Mouse (Mus musculus) liver, embryonic 11.5 days (tissue): Measurements from ENCODE around the gene Epn2. TPM values are rescaled to one million over a fixed set of nuclear protein-coding genes. Genes with fewer than 3 reads are reported as not detected.
A peak's percentile ranks its signal among the peaks of the same experiment; 100 is the strongest.

Experiments
- ATAC-seq: fragments of 200-750 bp; cut with Nextera tagmentation; replicated peaks from 2 replicates; pipeline ENCODE4 v1.8.0; 2017; ENCODE audit warnings: moderate number of reproducible peaks, mild to moderate bottlenecking, moderate TSS enrichment, moderate library complexity; ENCODE audit not compliant: low FRiP score
- DNase-seq: peaks from one replicate; pipeline ENCODE4 v3.0.0-alpha.2; 2017; ENCODE audit warnings: low spot score
- H3K27ac ChIP-seq: fragments of 300-500 bp; sonication (generic); 2 replicates; pipeline ENCODE4 v1.5.1; 2014; ENCODE audit warnings: mild to moderate bottlenecking, low read depth, low read length, control low read depth
- H3K27me3 ChIP-seq: fragments of 300-500 bp; sonication (generic); replicated peaks from 2 replicates; pipeline ENCODE4 v1.6.1; 2014; ENCODE audit warnings: low read length, mixed read lengths; ENCODE audit not compliant: control insufficient read depth, insufficient read depth
- H3K36me3 ChIP-seq: fragments of 300-500 bp; sonication (generic); 2 replicates; pipeline ENCODE4 v1.6.1; 2014; ENCODE audit warnings: mild to moderate bottlenecking, low read length, moderate library complexity, mixed read lengths; ENCODE audit not compliant: control insufficient read depth, insufficient read depth
- H3K4me1 ChIP-seq: fragments of 300-500 bp; sonication (generic); replicated peaks from 2 replicates; pipeline ENCODE4 v1.6.1; 2014; ENCODE audit warnings: low read length, mixed read lengths; ENCODE audit not compliant: control insufficient read depth, insufficient read depth
- H3K4me2 ChIP-seq: fragments of 300-500 bp; sonication (generic); 2 replicates; pipeline ENCODE4 v1.6.1; 2014; ENCODE audit warnings: mild to moderate bottlenecking, control low read depth, moderate library complexity
- H3K4me3 ChIP-seq: fragments of 300-500 bp; sonication (generic); 2 replicates; pipeline ENCODE4 v1.5.1; 2014; ENCODE audit warnings: low read depth, low read length, control low read depth
- H3K9ac ChIP-seq: fragments of 300-500 bp; sonication (generic); 2 replicates; pipeline ENCODE4 v1.6.1; 2014; ENCODE audit warnings: low read depth, low read length, control low read depth
- H3K9me3 ChIP-seq: fragments of 300-500 bp; sonication (generic); 2 replicates; pipeline ENCODE4 v1.6.1; 2016; ENCODE audit warnings: low read length, inconsistent platforms, mixed read lengths; ENCODE audit not compliant: control insufficient read depth
- WGBS: fragments of 180-500 bp; shearing (Covaris S2); extraction: QIAGEN DNeasy Blood & Tissue Kit; methylation state at CpG from one replicate; pipeline ENCODE4 v1.1.7; 2014; 5-methylcytosine and 5-hydroxymethylcytosine counted together
- polyA plus RNA-seq: library from polyadenylated mRNA; unstranded; fragments of >200 nt; fragmentation: Nextera tagmentation; extraction: Ambion mirVana; gene quantifications from 2 replicates; pipeline ENCODE4 v1.2.1, GENCODE M21; 2014

Gene Epn2
- polyA plus RNA-seq, 1 experiment from 2014 or later = 9.2 TPM

DNA sequence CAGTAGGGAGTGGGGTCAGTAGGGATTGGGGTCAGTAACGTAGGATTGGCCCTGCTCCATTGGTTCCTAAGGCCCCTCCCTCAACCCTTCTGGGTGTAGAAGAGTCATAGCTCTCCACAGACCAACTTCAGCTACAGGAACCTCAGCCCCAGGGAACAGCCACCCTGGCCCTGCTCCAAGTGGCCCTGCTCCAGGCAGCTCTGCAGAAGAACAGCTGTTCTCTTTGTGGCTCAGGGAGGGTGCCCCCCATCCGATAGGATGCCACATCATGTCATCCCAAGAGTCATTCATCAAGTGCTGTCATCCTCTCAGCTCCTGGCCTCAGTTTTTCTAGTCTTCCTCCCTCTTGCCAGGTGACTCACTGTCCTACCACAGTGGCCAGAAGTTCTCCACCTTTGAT, 92.1 kb downstream of the Epn2 start:
- Histone ChIP-seq H3K4me1 (no peaks in the 10 kb centered on the region; the same call in 1 of the 2 replicates), H3K36me3 (peaks cover 25% of the 10 kb centered on the region; the same call in 1 of the 2 replicates)

GRCm38 (mm10) chr11:61486458-61487219, 92.8 kb downstream of the Epn2 start:
- 92% methylated on average over 14 of the region's 14 CpGs for WGBS
- Histone ChIP-seq H3K9me3 (no peaks in the 10 kb centered on the region), H3K27me3 (peaks cover 7% of the 10 kb centered on the region; the same call in 1 of the 2 replicates), H3K4me2 (peak overlapping the region; percentile 51; the same call in 1 of the 2 replicates), H3K4me3 (peak overlapping the region; percentile 27; the same call in 1 of the 2 replicates), H3K4me1 (peaks cover 3% of the 10 kb centered on the region), H3K36me3 (peaks cover 19% of the 10 kb centered on the region; the same call in 1 of the 2 replicates), H3K27ac (no peak overlapping the region), H3K9ac (no peak overlapping the region)
- no peak for ATAC-seq
- no peak for DNase-seq

More for the DNA sequence above, 92.1 kb downstream of the Epn2 start:
- no peak overlapping the region for H3K9ac ChIP-seq
- no peaks in the 10 kb centered on the region for H3K9me3 ChIP-seq
- no peak overlapping the region for H3K4me3 ChIP-seq
- H3K27ac ChIP-seq = no peak overlapping the region
- WGBS = 54% methylated on average over 2 of the region's 2 CpGs
- no peak for DNase-seq
- peaks cover 7% of the 10 kb centered on the region; the same call in 1 of the 2 replicates for H3K27me3 ChIP-seq
- no peak overlapping the region for H3K4me2 ChIP-seq
- ATAC-seq = no peak

DNA sequence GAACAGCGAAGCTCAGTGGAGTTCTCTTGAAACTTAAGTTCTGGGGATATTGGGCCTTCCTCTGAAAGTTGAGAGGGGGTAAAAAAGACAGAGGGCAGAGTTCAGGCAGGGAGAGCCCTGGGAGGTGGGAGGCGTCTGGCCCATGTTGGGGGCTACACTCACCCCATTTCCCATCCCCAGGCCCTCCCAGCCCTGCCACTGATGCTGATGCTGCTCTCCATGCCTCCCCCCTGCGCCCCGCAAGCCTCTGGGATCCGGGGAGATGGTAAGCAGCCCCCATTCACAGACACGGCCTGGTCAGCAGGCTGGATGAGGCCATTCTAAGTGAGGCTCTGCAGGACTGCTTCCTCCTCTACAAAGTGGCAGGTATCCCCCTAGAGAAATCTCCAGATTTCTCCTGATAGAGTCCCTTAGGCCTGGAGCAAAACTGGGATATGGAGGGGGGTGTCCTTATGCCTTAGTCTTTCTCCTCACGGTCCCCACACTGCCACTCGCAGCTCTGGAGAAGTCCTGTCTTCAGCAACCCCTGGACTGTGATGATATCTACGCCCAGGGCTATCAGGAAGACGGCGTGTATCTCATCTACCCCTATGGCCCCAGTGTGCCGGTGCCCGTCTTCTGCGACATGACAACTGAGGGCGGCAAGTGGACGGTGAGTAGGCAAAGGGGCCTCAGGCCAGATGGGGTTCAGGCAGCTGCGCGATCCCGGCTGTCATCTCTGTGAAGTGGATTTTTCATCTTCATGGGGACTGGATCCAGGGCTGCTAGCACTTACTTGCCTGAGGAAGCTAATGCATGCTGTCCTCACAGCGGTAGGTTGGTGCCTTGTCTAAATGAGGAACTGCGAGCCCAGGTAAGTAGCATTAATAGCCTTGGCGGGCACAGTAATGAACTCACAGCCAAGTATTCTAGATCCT, 93.7 kb downstream of the Epn2 start:
- DNase-seq (no peak), ATAC-seq (no peak)
- no peaks in the 10 kb centered on the region for H3K9me3 ChIP-seq
- H3K27me3 ChIP-seq = peaks cover 7% of the 10 kb centered on the region; the same call in 1 of the 2 replicates
- peak overlapping the region; percentile 51 for H3K4me2 ChIP-seq
- H3K4me1 ChIP-seq = peaks cover 4% of the 10 kb centered on the region
- peak overlapping the region; percentile 27; the same call in 1 of the 2 replicates for H3K4me3 ChIP-seq
- H3K27ac ChIP-seq = peak overlapping the region; percentile 70
- WGBS = 62% methylated on average over 22 of the region's 22 CpGs
- H3K36me3 ChIP-seq = peaks cover 16% of the 10 kb centered on the region; the same call in 1 of the 2 replicates
- H3K9ac ChIP-seq = 0 out of 2 replicates have a peak overlapping the region, but pooled peaks have one; percentile 30

DNA sequence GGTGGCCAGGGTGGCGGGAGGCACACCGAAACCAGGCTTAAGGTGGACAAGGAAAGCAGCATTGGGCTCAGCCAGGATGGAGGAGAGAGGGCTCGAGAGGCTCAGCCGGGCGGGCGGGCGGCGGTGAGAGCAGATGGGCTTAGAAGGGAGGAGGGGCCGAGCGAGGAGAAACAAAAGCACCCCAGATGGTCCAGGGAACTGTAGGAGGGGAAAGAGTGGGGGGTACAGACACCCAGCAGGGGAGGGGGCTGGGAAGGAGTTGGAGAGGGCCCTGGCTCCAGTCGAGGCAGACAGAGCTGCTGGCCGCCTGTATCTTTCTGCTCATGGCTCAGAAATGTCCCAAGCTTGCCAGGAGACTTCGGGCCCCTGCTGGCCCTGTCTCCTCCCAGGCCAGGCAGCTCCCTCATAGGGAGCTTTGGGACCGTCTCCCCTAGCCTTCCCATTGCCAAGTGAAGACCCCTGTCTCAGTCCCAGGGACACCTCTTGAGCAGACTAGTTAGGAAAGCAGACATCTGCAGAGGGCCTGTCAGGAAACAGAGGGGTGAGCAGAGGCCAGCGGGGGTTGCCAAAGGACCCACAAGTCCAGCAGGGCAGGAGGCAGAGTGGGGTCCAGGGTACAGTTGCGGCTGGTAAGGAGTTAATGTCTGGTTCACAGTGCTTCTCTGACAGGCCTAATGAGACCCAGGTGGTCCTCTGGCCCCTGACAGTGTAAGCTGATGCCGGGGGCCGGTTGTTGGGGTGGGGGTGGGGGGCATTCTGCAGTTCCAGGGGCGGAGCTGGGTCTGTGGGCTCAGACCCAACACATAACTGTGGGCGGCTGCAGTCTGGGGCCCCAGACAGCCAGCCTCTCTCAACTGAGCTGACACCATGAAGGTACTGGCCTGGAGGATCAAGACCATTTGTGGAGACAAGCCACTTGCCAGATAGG, 94.6 kb downstream of the Epn2 start, which contains the start of gene Mfap4:
Gene Mfap4, plus strand, starts transcription at position 819 of the 928 bp plus-strand sequence.
- peak; percentile 50 for DNase-seq
- H3K4me2 ChIP-seq = peak within 1 kb of the TSS; percentile 51
- peak within 1 kb of the TSS; percentile 27; the same call in 1 of the 2 replicates for H3K4me3 ChIP-seq
- H3K27me3 ChIP-seq = peaks cover 7% of the 10 kb centered on the region; the same call in 1 of the 2 replicates
- ATAC-seq = no peak; the same call in 1 of the 2 replicates
- peaks cover 4% of the 10 kb centered on the region for H3K4me1 ChIP-seq
- H3K9ac ChIP-seq = peak within 1 kb of the TSS; percentile 30; the same call in 1 of the 2 replicates
- WGBS = 37% methylated on average over 20 of the region's 20 CpGs
- H3K27ac ChIP-seq = peak within 1 kb of the TSS; percentile 85
- no peaks in the 10 kb centered on the region for H3K9me3 ChIP-seq
- peaks cover 8% of the 10 kb centered on the region; the same call in 1 of the 2 replicates for H3K36me3 ChIP-seq

GRCm38 (mm10) chr11:61484256-61484612, 95.3 kb downstream of the Epn2 start:
- WGBS = 32% methylated on average over 10 of the region's 10 CpGs
- ATAC-seq (no peak), DNase-seq (no peak)
- peak overlapping the region; percentile 85; the same call in 1 of the 2 replicates for H3K27ac ChIP-seq
- H3K9me3 ChIP-seq = no peaks in the 10 kb centered on the region
- peaks cover 4% of the 10 kb centered on the region for H3K4me1 ChIP-seq
- peaks cover 7% of the 10 kb centered on the region; the same call in 1 of the 2 replicates for H3K27me3 ChIP-seq
- no peak overlapping the region for H3K9ac ChIP-seq
- H3K36me3 ChIP-seq = peaks cover 6% of the 10 kb centered on the region; the same call in 1 of the 2 replicates
- H3K4me2 ChIP-seq = 0 out of 2 replicates have a peak overlapping the region, but pooled peaks have one; percentile 17
- no peak overlapping the region for H3K4me3 ChIP-seq

- no peak for DNase-seq
- Histone ChIP-seq H3K9ac (no peak overlapping the region), H3K4me3 (no peak overlapping the region), H3K36me3 (peaks cover 6% of the 10 kb centered on the region; the same call in 1 of the 2 replicates), H3K4me2 (no peak overlapping the region), H3K4me1 (peaks cover 4% of the 10 kb centered on the region), H3K9me3 (no peaks in the 10 kb centered on the region), H3K27me3 (peaks cover 7% of the 10 kb centered on the region; the same call in 1 of the 2 replicates), H3K27ac (no peak overlapping the region)
- 81% methylated on average over 13 of the region's 13 CpGs for WGBS
- ATAC-seq = no peak
These were observed 96.2 kb downstream of the Epn2 start for GRCm38 (mm10) chr11:61483226-61483845.

DNA sequence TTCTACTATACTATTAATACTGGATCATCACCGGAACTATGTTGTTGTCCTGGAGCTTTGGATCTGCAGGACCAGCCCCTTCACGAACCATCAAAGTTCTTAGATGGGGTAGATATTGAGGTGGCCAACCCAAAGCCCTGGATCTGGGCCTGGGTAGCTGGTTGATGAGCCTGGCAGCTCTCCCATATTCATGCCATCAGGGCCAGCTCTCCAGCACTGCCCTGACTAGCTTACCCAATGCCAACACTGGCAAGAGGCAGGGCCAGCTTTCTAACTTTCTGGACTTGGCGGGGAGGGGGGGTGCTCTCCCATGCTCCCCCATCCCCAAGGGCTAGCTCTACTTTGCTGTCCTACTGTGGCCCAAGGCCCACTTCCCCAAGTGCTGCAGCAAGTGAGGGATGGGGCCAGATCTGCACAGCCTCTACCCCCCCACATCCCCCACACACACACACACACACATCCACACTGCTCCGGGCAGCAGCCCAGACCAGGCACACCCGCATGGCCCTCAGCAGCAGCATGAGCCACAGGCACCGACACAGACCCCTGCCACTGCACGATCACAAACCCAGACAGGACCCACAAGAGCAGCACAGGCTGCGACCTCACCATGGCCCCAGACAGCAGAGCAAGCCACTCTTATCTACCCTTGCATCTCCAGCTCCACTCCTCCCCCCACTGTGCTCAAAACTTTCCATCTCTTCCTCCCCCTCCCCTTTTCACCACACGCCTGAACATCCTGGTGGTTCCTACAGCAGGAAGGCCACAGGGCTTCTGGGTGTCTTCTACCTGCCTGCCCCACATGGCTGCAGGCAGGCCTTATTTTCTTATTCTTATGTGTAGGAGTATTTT, 98.0 kb downstream of the Epn2 start:
- ATAC-seq (no peak), DNase-seq (no peak)
- Histone ChIP-seq H3K27me3 (peaks cover 7% of the 10 kb centered on the region; the same call in 1 of the 2 replicates), H3K36me3 (no peaks in the 10 kb centered on the region), H3K4me3 (no peak overlapping the region), H3K4me2 (no peak overlapping the region), H3K9ac (no peak overlapping the region), H3K9me3 (no peaks in the 10 kb centered on the region), H3K4me1 (peaks cover 4% of the 10 kb centered on the region), H3K27ac (no peak overlapping the region)
- WGBS = 55% methylated on average over 9 of the region's 9 CpGs
